Mouse (Mus musculus): Measurements from ENCODE around the gene Atp5j2.

DNA sequence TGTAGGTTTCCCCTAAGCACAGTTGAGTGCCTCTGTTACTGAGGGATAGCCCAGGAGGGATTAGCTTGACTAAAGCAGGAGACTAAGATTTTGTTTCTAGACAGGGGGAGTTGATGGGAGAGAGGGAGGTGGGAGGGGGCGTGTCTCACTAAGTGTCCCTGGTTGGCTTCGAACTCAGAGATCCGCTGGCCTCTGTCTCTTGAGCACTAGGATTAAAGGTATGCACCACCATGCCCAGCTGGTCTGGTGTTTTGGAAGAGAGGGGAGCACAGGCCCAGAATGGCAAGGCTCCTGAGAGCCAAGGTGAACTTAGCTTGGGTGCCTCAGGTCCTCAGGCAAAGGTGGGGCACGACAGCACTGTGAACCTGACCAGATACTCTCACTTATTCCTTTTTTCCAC, 19.5 kb upstream of the Atp5j2 start:
- no peak for TF ChIP-seq CTCF (conservative IDR thresholded peaks at IDR 0.05; ENCODE audit: low read length)
- TF ChIP-seq POU5F1 (IDR thresholded peaks at IDR 0.05; ENCODE audit: borderline replicate concordance, low read length) = no peak
- TF ChIP-seq NANOG (IDR thresholded peaks at IDR 0.05; ENCODE audit: borderline replicate concordance, low read length) = no peak

Measured in E14TG2a.4 (cell line).